Mouse (Mus musculus) embryonic fibroblast, embryonic 13.5 days (primary cell): ENCODE measurements around the gene Abhd16b. TPM values are rescaled to one million over a fixed set of nuclear protein-coding genes. Genes with fewer than 3 reads are reported as not detected.

Experiments
- H3K27ac ChIP-seq: 2 replicates; pipeline ENCODE4 v1.5.1; 2012; ENCODE audit warnings: low read length, control low read depth, inconsistent platforms; ENCODE audit not compliant: insufficient read depth
- H3K4me1 ChIP-seq: 2 replicates; pipeline ENCODE4 v1.6.1; 2011; ENCODE audit warnings: low read length; ENCODE audit not compliant: control insufficient read depth, insufficient read depth
- H3K4me3 ChIP-seq: 2 replicates; pipeline ENCODE4 v1.5.1; 2011; ENCODE audit warnings: mild to moderate bottlenecking, control low read depth, low read length; ENCODE audit not compliant: insufficient read depth
- CTCF ChIP-seq: IDR thresholded peaks from 2 replicates; pipeline ENCODE4 v1.5.1; 2011; ENCODE audit warnings: mild to moderate bottlenecking, control low read depth, low read length, moderate library complexity, borderline replicate concordance; ENCODE audit not compliant: insufficient read depth
- POLR2A ChIP-seq: IDR thresholded peaks from 2 replicates; pipeline ENCODE4 v1.6.1; 2011; ENCODE audit warnings: low read depth, mild to moderate bottlenecking, control low read depth, low read length, moderate library complexity
- polyA plus RNA-seq: library from polyadenylated mRNA; stranded (reverse); fragments of >200 nt; gene quantifications from 2 replicates; pipeline ENCODE4 v1.2.4, GENCODE M21; 2011; ENCODE audit warnings: low read depth; ENCODE audit not compliant: missing spikeins, insufficient read length

Abhd16b gene
- polyA plus RNA-seq, 1 experiment, result not detected

- Histone ChIP-seq H3K27ac (no peak overlapping the region), H3K4me1 (no peaks in the 10 kb centered on the region), H3K4me3 (no peak overlapping the region)
- TF ChIP-seq CTCF, result no peak
- no peak for TF ChIP-seq POLR2A
Measured at GRCm38 (mm10) chr2:181461536-181462100, 31.4 kb upstream of the Abhd16b start.

DNA sequence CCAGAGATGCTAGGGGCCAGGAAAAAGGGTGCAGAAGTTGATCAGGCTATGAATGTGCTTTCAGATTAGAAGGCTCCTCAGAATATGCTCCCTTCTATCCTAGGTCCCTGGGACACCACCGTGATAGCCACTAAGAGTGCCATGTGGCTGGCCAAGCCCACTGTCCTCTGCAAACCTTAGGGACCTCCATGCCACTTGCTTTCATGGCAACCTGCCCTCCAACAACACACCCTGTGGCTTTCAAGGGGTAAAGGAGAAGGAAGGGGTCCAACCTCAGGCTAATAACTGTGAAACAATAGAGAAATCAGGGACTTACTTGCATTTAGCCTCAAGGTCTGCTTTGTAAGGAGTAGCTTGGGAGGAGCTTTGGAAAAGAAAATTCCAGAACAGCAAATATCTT is 30.4 kb upstream of the Abhd16b start:
- Histone ChIP-seq H3K27ac (no peak overlapping the region), H3K4me1 (no peaks in the 10 kb centered on the region), H3K4me3 (no peak overlapping the region)
- TF ChIP-seq POLR2A (no peak), CTCF (no peak)

DNA sequence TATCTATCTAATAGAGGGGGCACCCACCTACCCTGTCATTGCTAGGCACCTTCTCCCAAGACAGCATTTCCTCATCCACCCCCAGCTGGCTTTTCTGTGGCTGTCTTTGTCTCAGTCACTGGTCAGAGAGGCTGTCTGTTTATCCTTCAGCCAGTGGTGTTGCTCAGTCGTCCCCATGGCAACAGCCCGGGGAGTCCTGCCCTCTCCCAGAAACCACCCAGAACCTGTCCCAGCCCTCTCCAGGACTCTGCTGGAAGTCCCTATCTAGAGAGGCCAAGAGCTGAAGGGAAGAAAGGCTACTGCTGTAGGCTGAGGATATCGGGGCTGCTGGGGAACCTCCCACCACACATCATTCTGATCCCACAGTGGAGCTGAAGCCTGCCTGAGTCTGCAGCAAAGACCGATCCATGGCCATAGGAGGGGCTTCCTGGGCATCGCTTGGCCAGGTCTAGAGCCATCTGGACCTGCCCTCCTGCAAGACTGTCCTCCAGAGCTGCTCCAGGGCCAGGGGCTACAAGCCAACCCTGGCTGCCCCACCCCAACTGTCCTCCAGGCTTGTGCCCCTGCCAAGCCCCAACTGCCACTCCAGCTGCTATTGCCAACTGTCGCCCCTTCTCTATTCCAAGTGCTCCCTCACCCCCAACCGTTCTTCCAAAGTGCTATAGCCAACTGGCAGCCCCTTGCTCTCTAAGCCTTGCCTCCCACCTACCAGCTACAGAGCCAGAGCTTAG is 29.8 kb upstream of the Abhd16b start:
- no peak overlapping the region for H3K27ac ChIP-seq
- no peak for TF ChIP-seq POLR2A
- no peak for TF ChIP-seq CTCF
- H3K4me3 ChIP-seq, result no peak overlapping the region
- no peaks in the 10 kb centered on the region for H3K4me1 ChIP-seq

- Histone ChIP-seq H3K4me3 (no peak overlapping the region), H3K4me1 (no peaks in the 10 kb centered on the region), H3K27ac (no peak overlapping the region)
- TF ChIP-seq POLR2A (no peak), CTCF (no peak)
Measured at GRCm38 (mm10) chr2:181465423-181465822, 27.6 kb upstream of the Abhd16b start.

DNA sequence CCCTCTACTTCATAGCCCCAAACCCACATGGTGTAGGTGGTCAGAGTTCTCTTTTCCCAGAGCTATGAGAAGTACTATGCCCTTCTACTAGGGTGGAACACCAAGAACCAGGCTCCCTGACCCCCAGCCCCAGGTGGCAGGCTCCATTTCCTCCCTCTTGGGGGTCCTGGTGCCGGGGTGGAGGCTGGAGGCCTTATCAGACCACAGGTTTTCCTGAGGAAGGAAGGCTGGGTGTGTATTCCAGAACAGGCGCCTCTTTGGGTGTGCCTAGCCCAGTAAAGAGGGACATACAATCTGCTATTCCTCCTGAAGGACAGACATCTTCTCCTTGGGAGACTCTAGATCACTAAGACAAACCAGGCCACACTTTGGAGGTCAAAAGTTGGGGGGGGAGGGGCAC is 22.7 kb upstream of the Abhd16b start:
- Histone ChIP-seq H3K4me1 (no peaks in the 10 kb centered on the region), H3K27ac (no peak overlapping the region), H3K4me3 (no peak overlapping the region)
- no peak for TF ChIP-seq CTCF
- TF ChIP-seq POLR2A, result no peak

DNA sequence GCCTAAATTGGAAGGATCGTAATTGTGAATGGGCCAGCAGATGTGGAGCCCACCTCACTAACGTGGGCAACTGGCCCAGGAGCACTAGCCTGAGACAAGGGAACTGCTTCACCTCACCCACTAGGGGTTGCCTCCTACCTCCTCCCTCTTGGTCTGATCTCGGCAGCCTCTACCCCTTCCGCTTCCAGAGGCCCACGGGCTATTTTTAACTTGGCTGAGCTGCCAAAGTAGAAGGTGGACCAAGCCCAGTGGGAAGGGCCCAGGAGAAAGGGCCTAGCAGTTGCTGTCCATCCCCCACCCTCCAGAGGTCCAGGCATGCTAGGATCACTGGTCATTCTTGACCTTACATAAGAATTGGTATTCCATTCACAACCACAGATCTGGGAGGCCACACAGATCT is 21.8 kb upstream of the Abhd16b start:
- H3K27ac ChIP-seq, result no peak overlapping the region
- no peaks in the 10 kb centered on the region for H3K4me1 ChIP-seq
- H3K4me3 ChIP-seq, result no peak overlapping the region
- no peak for TF ChIP-seq CTCF
- no peak for TF ChIP-seq POLR2A

DNA sequence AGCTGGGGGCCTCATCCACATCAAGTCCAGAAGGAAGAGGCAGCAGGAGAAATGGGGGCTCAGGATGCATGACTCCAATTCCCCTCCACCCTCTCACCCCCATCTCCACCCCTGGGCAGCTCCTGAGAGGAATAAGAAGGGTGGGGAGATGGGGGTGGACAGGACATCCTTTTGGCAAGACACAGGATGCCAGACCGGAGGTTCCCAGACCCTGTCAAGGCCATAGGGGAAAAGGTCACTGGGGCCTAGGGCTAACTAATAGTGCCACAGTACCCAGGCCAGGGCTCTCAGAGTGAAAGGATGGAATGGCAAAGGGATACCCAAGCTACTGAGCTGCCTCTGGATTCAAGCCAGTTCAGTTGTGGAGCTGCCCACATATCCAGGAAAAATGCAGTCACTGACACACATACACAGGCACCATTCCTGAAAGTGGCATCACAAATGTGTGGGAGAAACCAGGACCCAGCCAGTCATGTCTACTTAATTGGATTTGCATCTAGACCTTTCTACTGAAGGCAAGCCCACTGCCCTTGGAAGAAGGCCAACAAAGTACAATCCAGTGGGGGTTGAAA is 20.7 kb upstream of the Abhd16b start:
- TF ChIP-seq CTCF (no peak), POLR2A (no peak)
- H3K27ac ChIP-seq, result no peak overlapping the region

DNA sequence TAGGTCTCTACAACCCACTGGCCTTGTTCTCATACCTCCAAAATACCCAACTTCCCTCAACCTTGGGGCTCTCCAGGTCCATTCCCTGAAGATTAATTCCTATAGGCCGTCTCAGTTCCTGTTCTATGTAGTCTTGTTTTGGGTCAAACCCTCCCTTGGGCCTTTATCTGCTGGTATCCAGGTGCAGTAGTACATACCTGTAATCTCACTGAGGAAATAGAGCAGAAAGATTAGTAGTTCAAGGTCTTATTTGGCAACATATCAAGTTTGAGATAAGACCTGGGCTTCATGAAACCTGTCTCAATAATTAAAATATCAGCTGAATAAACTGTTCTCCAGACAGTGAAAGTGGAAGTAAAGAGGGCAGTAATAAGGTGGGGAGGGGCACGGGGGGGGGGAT is 9.9 kb upstream of the Abhd16b start:
- Histone ChIP-seq H3K27ac (no peak overlapping the region), H3K4me1 (no peaks in the 10 kb centered on the region), H3K4me3 (no peak overlapping the region)
- no peak for TF ChIP-seq POLR2A
- no peak for TF ChIP-seq CTCF

More for the DNA sequence above, 20.7 kb upstream of the Abhd16b start:
- Histone ChIP-seq H3K4me1 (no peaks in the 10 kb centered on the region), H3K4me3 (no peak overlapping the region)

DNA sequence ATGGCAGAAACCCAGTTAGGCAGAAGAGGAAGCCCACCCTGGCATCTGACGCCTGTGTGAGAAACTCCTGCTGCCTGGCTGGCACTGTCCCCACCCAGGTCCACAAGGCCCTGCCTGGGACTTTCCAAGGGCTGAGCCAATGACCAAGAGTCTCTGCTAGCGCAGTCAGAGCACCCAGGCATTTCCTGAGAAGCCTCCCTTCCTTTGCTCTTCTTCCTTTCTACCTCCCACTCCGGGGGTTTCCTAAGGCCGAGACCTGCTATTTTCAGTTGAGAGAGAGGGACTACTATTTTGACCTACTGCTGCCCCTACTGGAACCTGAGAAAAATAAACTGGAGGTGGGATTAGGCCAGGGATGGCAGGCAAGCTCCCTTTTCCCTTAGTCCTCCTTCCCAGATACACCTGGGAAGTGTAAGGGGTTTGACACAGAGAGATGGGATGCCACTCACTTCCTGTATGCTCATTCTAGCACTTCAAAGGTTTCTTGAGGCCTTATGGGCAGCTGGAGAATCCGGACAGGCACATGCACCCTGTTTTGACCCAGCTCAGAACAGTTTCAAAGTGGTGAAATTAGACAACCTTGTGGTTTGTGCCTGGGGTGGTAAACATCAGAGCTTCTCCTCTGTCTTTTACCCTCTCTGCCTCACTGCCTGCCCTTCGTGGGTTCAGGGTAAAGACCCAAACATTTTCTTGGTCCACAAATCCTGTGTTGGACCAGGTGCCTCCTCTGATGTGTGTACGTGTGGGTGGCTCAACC is 9.3 kb upstream of the Abhd16b start:
- H3K4me1 ChIP-seq, result no peaks in the 10 kb centered on the region
- TF ChIP-seq CTCF (no peak), POLR2A (no peak)
- H3K4me3 ChIP-seq, result no peak overlapping the region
- no peak overlapping the region for H3K27ac ChIP-seq
